Mouse (Mus musculus): ENCODE measurements around the gene Rfx8. TPM values are rescaled to one million over a fixed set of nuclear protein-coding genes. Genes with fewer than 3 reads are reported as not detected.

Gene Rfx8
- polyA plus RNA-seq, 1 experiment from 2014 or later, result 0.40 TPM

- H3K36me3 ChIP-seq (ENCODE audit: control insufficient read depth, insufficient read depth, low read length), result no peaks in the 10 kb centered on the region
- no peaks in the 10 kb centered on the region for H3K4me1 ChIP-seq (replicated peaks; ENCODE audit: control insufficient read depth, insufficient read depth, low read length)
- no peak overlapping the region for H3K4me3 ChIP-seq (ENCODE audit: low read length)
- no peaks in the 10 kb centered on the region for H3K9me3 ChIP-seq (ENCODE audit: control insufficient read depth, low read length)
- H3K27ac ChIP-seq (ENCODE audit: low read length), result no peak overlapping the region
- no peak for ATAC-seq (ENCODE audit: low read depth)
- H3K27me3 ChIP-seq (ENCODE audit: control insufficient read depth, insufficient read depth, low read depth, low read length), result no peaks in the 10 kb centered on the region
- 24% methylated on average over 3 of the region's 3 CpGs for WGBS
- H3K9ac ChIP-seq (ENCODE audit: low read length), result no peak overlapping the region
- H3K4me2 ChIP-seq (ENCODE audit: low read depth, low read length), result no peak overlapping the region
Measured at GRCm38 (mm10) chr1:39625491-39625890, 95.3 kb downstream of the Rfx8 start.

DNA sequence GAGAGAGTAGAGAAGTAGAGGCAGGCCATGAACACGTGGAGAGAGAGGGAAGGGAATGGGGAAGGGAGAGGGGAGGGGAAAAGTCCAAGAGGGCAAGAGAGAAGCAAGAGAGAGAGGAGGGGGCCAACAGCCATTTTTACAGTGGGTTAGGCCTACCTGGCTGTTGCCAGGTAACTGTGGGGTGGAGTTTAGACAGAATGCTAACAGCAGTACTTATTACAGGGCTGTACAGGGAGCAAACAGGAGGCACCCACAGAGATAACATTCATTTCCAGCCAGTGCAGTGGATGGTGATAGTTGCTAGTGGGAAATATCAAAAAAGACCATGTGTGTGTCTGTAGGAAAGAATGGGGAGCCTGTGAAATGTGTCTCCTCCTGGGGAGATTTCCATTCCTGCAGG, 97.1 kb downstream of the Rfx8 start:
- no peak overlapping the region for H3K9ac ChIP-seq (ENCODE audit: low read length)
- no peaks in the 10 kb centered on the region for H3K36me3 ChIP-seq (ENCODE audit: control insufficient read depth, insufficient read depth, low read length)
- no peaks in the 10 kb centered on the region for H3K9me3 ChIP-seq (ENCODE audit: control insufficient read depth, low read length)
- 17% methylated on average over 1 of the region's 1 CpGs for WGBS
- H3K4me2 ChIP-seq (ENCODE audit: low read depth, low read length), result no peak overlapping the region
- H3K27ac ChIP-seq (ENCODE audit: low read length), result no peak overlapping the region
- H3K4me3 ChIP-seq (ENCODE audit: low read length), result no peak overlapping the region
- H3K4me1 ChIP-seq (replicated peaks; ENCODE audit: control insufficient read depth, insufficient read depth, low read length), result no peaks in the 10 kb centered on the region
- ATAC-seq (ENCODE audit: low read depth), result no peak
- no peaks in the 10 kb centered on the region for H3K27me3 ChIP-seq (ENCODE audit: control insufficient read depth, insufficient read depth, low read depth, low read length)

GRCm38 (mm10) chr1:39623106-39623505, 97.7 kb downstream of the Rfx8 start:
- no peak overlapping the region for H3K27ac ChIP-seq (ENCODE audit: low read length)
- no peaks in the 10 kb centered on the region for H3K36me3 ChIP-seq (ENCODE audit: control insufficient read depth, insufficient read depth, low read length)
- no peak overlapping the region for H3K9ac ChIP-seq (ENCODE audit: low read length)
- H3K4me2 ChIP-seq (ENCODE audit: low read depth, low read length), result no peak overlapping the region
- H3K27me3 ChIP-seq (ENCODE audit: control insufficient read depth, insufficient read depth, low read depth, low read length), result no peaks in the 10 kb centered on the region
- no peaks in the 10 kb centered on the region for H3K4me1 ChIP-seq (replicated peaks; ENCODE audit: control insufficient read depth, insufficient read depth, low read length)
- H3K9me3 ChIP-seq (ENCODE audit: control insufficient read depth, low read length), result no peaks in the 10 kb centered on the region
- 88% methylated on average over 5 of the region's 5 CpGs for WGBS
- no peak overlapping the region for H3K4me3 ChIP-seq (ENCODE audit: low read length)
- no peak for ATAC-seq (ENCODE audit: low read depth)

GRCm38 (mm10) chr1:39618524-39618923, 102.3 kb downstream of the Rfx8 start:
- Histone ChIP-seq H3K9me3 (ENCODE audit: control insufficient read depth, low read length) (no peaks in the 10 kb centered on the region), H3K9ac (ENCODE audit: low read length) (no peak overlapping the region), H3K4me2 (ENCODE audit: low read depth, low read length) (no peak overlapping the region), H3K27me3 (ENCODE audit: control insufficient read depth, insufficient read depth, low read depth, low read length) (no peaks in the 10 kb centered on the region), H3K27ac (ENCODE audit: low read length) (no peak overlapping the region), H3K4me3 (ENCODE audit: low read length) (no peak overlapping the region), H3K4me1 (replicated peaks; ENCODE audit: control insufficient read depth, insufficient read depth, low read length) (no peaks in the 10 kb centered on the region), H3K36me3 (ENCODE audit: control insufficient read depth, insufficient read depth, low read length) (no peaks in the 10 kb centered on the region)
- 38% methylated on average over 8 of the region's 8 CpGs for WGBS
- no peak for ATAC-seq (ENCODE audit: low read depth)

GRCm38 (mm10) chr1:39615526-39615925, 105.3 kb downstream of the Rfx8 start:
- WGBS, result 63% methylated on average over 6 of the region's 6 CpGs

More at GRCm38 (mm10) chr1:39615526-39615925, 105.3 kb downstream of the Rfx8 start:
- Histone ChIP-seq H3K4me3 (ENCODE audit: low read length) (no peak overlapping the region), H3K36me3 (ENCODE audit: control insufficient read depth, insufficient read depth, low read length) (no peaks in the 10 kb centered on the region), H3K4me1 (replicated peaks; ENCODE audit: control insufficient read depth, insufficient read depth, low read length) (no peaks in the 10 kb centered on the region), H3K4me2 (ENCODE audit: low read depth, low read length) (no peak overlapping the region), H3K27ac (ENCODE audit: low read length) (no peak overlapping the region), H3K9ac (ENCODE audit: low read length) (no peak overlapping the region), H3K27me3 (ENCODE audit: control insufficient read depth, insufficient read depth, low read depth, low read length) (no peaks in the 10 kb centered on the region), H3K9me3 (ENCODE audit: control insufficient read depth, low read length) (no peaks in the 10 kb centered on the region)
- ATAC-seq (ENCODE audit: low read depth), result no peak

Other genes starting within 250 kb of the Rfx8 start
- 13.3 and 14.7 TPM in 2 replicates for gene Tbc1d8, start 242.2 kb downstream of the Rfx8 start, polyA plus RNA-seq (2015; fragmentation: Nextera tagmentation; extraction: Ambion mirVana)
- gene Cnot11, start 186.0 kb downstream of the Rfx8 start, polyA plus RNA-seq (2015; fragmentation: Nextera tagmentation; extraction: Ambion mirVana), result 11.7 TPM in 2 replicates
- gene Rnf149, start 143.6 kb downstream of the Rfx8 start, polyA plus RNA-seq (2015; fragmentation: Nextera tagmentation; extraction: Ambion mirVana), result 20.0 and 26.1 TPM in 2 replicates
- 0.04 and 0.14 TPM in 2 replicates for gene Creg2, start 69.5 kb downstream of the Rfx8 start, polyA plus RNA-seq (2015; fragmentation: Nextera tagmentation; extraction: Ambion mirVana)
- not detected in 2 replicates for gene Gm3646, start 84.3 kb upstream of the Rfx8 start, polyA plus RNA-seq (2015; fragmentation: Nextera tagmentation; extraction: Ambion mirVana)
- 20.9 and 21.6 TPM in 2 replicates for gene Map4k4, start 179.9 kb upstream of the Rfx8 start, polyA plus RNA-seq (2015; fragmentation: Nextera tagmentation; extraction: Ambion mirVana)

All from lung, embryonic 16.5 days (tissue).